Mouse (Mus musculus) intestine, embryonic 16.5 days (tissue): Measurements from ENCODE around the gene Gen1. TPM values are rescaled to one million over a fixed set of nuclear protein-coding genes. Genes with fewer than 3 reads are reported as not detected.

ENCODE experiments used
- ATAC-seq: fragments of 200-750 bp; cut with Nextera tagmentation; 2 replicates; pipeline ENCODE4 v1.8.0; 2017; ENCODE audit warnings: moderate TSS enrichment, moderate library complexity
- H3K27ac ChIP-seq: fragments of 300-500 bp; sonication (generic); 2 replicates; pipeline ENCODE4 v1.5.1; 2014; ENCODE audit warnings: mild to moderate bottlenecking, low read length
- H3K27me3 ChIP-seq: fragments of 300-500 bp; sonication (generic); replicated peaks from 2 replicates; pipeline ENCODE4 v1.6.1; 2014; ENCODE audit warnings: low read length, control low read depth, mixed read lengths; ENCODE audit not compliant: control insufficient read depth, insufficient read depth
- H3K36me3 ChIP-seq: fragments of 300-500 bp; sonication (generic); 2 replicates; pipeline ENCODE4 v1.6.1; 2014; ENCODE audit warnings: low read length, control low read depth; ENCODE audit not compliant: control insufficient read depth, insufficient read depth
- H3K4me1 ChIP-seq: fragments of 300-500 bp; sonication (generic); 2 replicates; pipeline ENCODE4 v1.6.1; 2014; ENCODE audit warnings: low read length, control low read depth, mixed read lengths; ENCODE audit not compliant: control insufficient read depth, insufficient read depth
- H3K4me2 ChIP-seq: fragments of 300-500 bp; sonication (generic); 2 replicates; pipeline ENCODE4 v1.6.1; 2014; ENCODE audit warnings: low read depth, low read length, control low read depth
- H3K4me3 ChIP-seq: fragments of 300-500 bp; sonication (generic); 2 replicates; pipeline ENCODE4 v1.5.1; 2014; ENCODE audit warnings: mild to moderate bottlenecking, low read length
- H3K9ac ChIP-seq: fragments of 300-500 bp; sonication (generic); 2 replicates; pipeline ENCODE4 v1.6.1; 2014; ENCODE audit warnings: low read depth, low read length
- H3K9me3 ChIP-seq: fragments of 300-500 bp; sonication (generic); 2 replicates; pipeline ENCODE4 v1.6.1; 2016; ENCODE audit warnings: low read length, control low read depth; ENCODE audit not compliant: control insufficient read depth
- WGBS: fragments of 180-500 bp; shearing (Covaris S2); extraction: QIAGEN DNeasy Blood & Tissue Kit; methylation state at CpG from one replicate; pipeline ENCODE4 v1.1.7; 2014; 5-methylcytosine and 5-hydroxymethylcytosine counted together
- polyA plus RNA-seq: library from polyadenylated mRNA; unstranded; fragments of >200 nt; fragmentation: Nextera tagmentation; extraction: Ambion mirVana; gene quantifications from 2 replicates; pipeline ENCODE4 v1.2.1, GENCODE M21; 2015

The Gen1 gene
- polyA plus RNA-seq, 1 experiment from 2014 or later = 5.1 TPM

GRCm38 (mm10) chr12:11214776-11215175 is 50.8 kb downstream of the Gen1 start:
- Histone ChIP-seq H3K27ac (no peak overlapping the region), H3K9ac (no peak overlapping the region), H3K4me3 (no peak overlapping the region), H3K4me1 (no peaks in the 10 kb centered on the region), H3K36me3 (no peaks in the 10 kb centered on the region), H3K27me3 (no peaks in the 10 kb centered on the region), H3K4me2 (no peak overlapping the region), H3K9me3 (no peaks in the 10 kb centered on the region)
- ATAC-seq = no peak

DNA sequence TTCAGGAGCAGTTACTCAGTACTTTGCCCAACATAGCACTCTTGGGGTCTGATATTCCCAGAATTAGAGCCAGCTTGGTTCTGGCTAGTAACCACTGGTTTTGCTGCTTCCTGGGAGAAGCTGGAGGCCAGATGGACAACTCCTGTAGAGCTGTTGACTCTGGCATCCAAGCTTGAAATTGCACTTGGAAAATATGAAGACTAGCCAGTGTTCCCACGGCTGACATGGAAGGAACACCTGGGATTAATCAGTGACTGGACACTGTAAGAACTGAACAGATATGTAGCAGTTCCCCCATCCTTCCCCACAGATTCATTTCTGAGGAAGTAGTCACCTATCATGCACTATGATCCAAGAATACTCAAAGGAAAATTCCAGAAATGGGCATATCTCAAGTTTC is 52.7 kb downstream of the Gen1 start:
- H3K27ac ChIP-seq = no peak overlapping the region
- H3K4me1 ChIP-seq = no peaks in the 10 kb centered on the region
- WGBS = 55% methylated on average over 1 of the region's 1 CpGs
- H3K9ac ChIP-seq = no peak overlapping the region
- no peaks in the 10 kb centered on the region for H3K36me3 ChIP-seq
- H3K4me3 ChIP-seq = no peak overlapping the region
- no peaks in the 10 kb centered on the region for H3K9me3 ChIP-seq
- no peaks in the 10 kb centered on the region for H3K27me3 ChIP-seq
- no peak for ATAC-seq
- H3K4me2 ChIP-seq = no peak overlapping the region

- 63% methylated on average over 3 of the region's 3 CpGs for WGBS
- no peak overlapping the region for H3K4me3 ChIP-seq
- H3K9me3 ChIP-seq = no peaks in the 10 kb centered on the region
- no peaks in the 10 kb centered on the region for H3K36me3 ChIP-seq
- H3K27me3 ChIP-seq = no peaks in the 10 kb centered on the region
- H3K27ac ChIP-seq = no peak overlapping the region
- H3K4me2 ChIP-seq = no peak overlapping the region
- H3K9ac ChIP-seq = no peak overlapping the region
- H3K4me1 ChIP-seq = no peaks in the 10 kb centered on the region
- ATAC-seq = no peak
Observed at GRCm38 (mm10) chr12:11210361-11210760, 55.2 kb downstream of the Gen1 start.

DNA sequence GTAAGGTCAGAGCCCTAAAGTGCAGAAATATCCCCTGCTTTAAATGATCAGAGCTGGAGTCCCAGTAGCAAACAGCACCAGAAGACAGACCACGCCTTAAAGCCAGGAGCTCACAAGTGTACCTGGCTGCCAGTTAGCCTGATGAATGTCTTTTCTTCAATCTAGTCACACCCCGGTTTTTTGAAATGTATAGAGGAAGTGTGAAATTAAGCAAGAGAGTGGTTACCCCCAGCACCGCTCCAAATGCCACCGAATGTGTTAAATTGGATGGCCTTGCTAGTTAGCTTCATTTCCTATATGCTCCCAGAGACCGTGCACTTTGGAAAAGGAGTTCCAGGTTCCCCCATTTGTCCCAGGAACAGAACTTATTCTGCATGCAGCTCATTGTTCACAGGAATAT is 56.0 kb downstream of the Gen1 start:
- ATAC-seq = no peak
- Histone ChIP-seq H3K36me3 (no peaks in the 10 kb centered on the region), H3K27me3 (no peaks in the 10 kb centered on the region), H3K4me2 (no peak overlapping the region), H3K9ac (no peak overlapping the region), H3K4me1 (no peaks in the 10 kb centered on the region), H3K27ac (no peak overlapping the region), H3K4me3 (no peak overlapping the region), H3K9me3 (no peaks in the 10 kb centered on the region)
- 50% methylated on average over 5 of the region's 5 CpGs for WGBS

GRCm38 (mm10) chr12:11208872-11209271 is 56.7 kb downstream of the Gen1 start, which contains the start of gene Msgn1:
Gene Msgn1 (minus strand): TSS chr12:11208972.
- Histone ChIP-seq H3K4me3 (no peak within 1 kb of the TSS), H3K27ac (no peak within 1 kb of the TSS)
- no peak for ATAC-seq

GRCm38 (mm10) chr12:11206321-11206720 is 59.3 kb downstream of the Gen1 start:
- H3K9ac ChIP-seq = no peak overlapping the region
- no peaks in the 10 kb centered on the region for H3K4me1 ChIP-seq
- WGBS = 77% methylated on average over 4 of the region's 4 CpGs
- no peak overlapping the region for H3K4me2 ChIP-seq
- no peaks in the 10 kb centered on the region for H3K27me3 ChIP-seq
- no peaks in the 10 kb centered on the region for H3K36me3 ChIP-seq
- no peak for ATAC-seq
- H3K4me3 ChIP-seq = no peak overlapping the region
- no peaks in the 10 kb centered on the region for H3K9me3 ChIP-seq
- no peak overlapping the region for H3K27ac ChIP-seq

More at GRCm38 (mm10) chr12:11208872-11209271, 56.7 kb downstream of the Gen1 start, which contains the start of gene Msgn1:
- Histone ChIP-seq H3K27me3 (no peaks in the 10 kb centered on the region), H3K4me1 (no peaks in the 10 kb centered on the region), H3K36me3 (no peaks in the 10 kb centered on the region), H3K9ac (no peak within 1 kb of the TSS), H3K9me3 (no peaks in the 10 kb centered on the region), H3K4me2 (no peak within 1 kb of the TSS)
- 43% methylated on average over 5 of the region's 5 CpGs for WGBS

DNA sequence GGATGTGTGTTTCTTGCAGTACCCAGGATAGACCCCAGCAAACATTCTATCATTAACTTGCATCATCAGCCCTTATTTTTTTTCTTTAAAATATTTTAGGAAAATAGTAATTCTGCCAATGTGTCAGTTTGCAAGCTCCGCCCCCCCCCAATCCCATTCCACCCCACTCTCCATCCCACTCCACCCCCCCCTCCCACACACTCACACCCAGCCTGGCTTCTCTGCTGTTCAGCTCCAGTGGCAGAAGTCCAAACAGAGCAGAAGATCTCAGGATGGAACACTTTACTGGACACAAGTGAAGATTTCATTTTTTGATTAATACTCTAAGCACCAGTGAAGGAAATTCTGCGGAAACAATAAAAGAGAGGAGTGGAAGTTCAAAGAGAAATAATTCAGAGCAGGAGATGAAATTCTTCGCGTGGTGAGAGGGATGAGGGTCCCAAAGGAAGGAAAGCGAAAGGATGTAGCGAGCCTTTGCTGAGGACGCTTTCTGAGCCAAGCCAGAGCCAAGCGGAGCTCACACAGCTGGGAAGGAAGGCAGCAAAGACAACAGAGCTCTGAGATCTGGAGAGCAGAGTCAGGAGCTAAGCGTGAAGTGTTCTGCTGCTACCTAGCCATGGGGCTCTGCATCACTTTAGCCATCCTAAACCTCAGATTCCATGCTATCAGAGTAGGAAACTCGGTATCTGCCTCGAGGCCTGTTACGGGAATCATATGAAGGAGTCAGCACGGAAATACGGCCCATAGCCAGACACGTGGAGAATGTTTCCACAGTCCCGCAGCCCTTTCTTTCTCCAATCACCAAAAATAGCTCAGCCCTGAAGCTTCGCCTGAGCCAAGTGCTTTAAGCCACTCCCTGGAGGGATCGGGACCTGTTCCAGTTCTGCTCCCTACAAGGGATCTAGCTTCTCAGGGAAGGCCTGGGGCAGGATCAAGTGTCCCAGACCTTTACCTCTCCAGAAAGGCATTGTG is 61.6 kb downstream of the Gen1 start:
- Histone ChIP-seq H3K4me2 (0 out of 2 replicates have a peak overlapping the region, but pooled peaks have one; percentile 8), H3K9ac (no peak overlapping the region), H3K36me3 (no peaks in the 10 kb centered on the region), H3K4me1 (no peaks in the 10 kb centered on the region), H3K27ac (peak overlapping the region; percentile 59), H3K27me3 (no peaks in the 10 kb centered on the region), H3K9me3 (no peaks in the 10 kb centered on the region), H3K4me3 (no peak overlapping the region)
- peak; percentile 80 for ATAC-seq
- 59% methylated on average over 18 of the region's 18 CpGs for WGBS

DNA sequence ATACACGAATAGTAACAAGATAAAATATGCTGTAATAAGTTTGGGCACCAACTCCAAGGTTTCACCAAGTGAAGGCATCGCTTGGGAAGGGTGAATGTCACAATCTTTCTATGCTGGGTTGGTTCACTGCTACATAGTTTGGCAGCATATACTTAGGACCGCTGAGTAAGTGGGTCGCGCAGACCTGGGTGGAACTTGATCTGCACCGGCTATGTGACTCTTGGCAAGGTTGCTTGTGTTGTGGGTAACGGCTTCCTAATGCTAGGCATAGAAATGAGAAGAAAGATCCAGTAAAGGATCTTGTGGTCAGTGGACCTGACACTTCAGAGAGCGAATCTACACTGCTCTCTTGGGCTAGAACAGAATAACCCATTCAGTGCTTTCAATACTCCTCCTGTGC is 63.1 kb downstream of the Gen1 start:
- 88% methylated on average over 8 of the region's 8 CpGs for WGBS
- no peaks in the 10 kb centered on the region for H3K27me3 ChIP-seq
- no peak overlapping the region for H3K4me2 ChIP-seq

GRCm38 (mm10) chr12:11200711-11201110 is 64.9 kb downstream of the Gen1 start:
- H3K4me3 ChIP-seq = no peak overlapping the region
- 90% methylated on average over 12 of the region's 12 CpGs for WGBS
- no peaks in the 10 kb centered on the region for H3K4me1 ChIP-seq
- H3K36me3 ChIP-seq = no peaks in the 10 kb centered on the region
- H3K27ac ChIP-seq = no peak overlapping the region
- no peak overlapping the region for H3K4me2 ChIP-seq
- H3K9ac ChIP-seq = no peak overlapping the region
- H3K9me3 ChIP-seq = no peaks in the 10 kb centered on the region
- ATAC-seq = no peak
- no peaks in the 10 kb centered on the region for H3K27me3 ChIP-seq

More for the DNA sequence above, 63.1 kb downstream of the Gen1 start:
- Histone ChIP-seq H3K27ac (no peak overlapping the region), H3K4me3 (no peak overlapping the region), H3K4me1 (no peaks in the 10 kb centered on the region), H3K9ac (no peak overlapping the region), H3K9me3 (no peaks in the 10 kb centered on the region), H3K36me3 (no peaks in the 10 kb centered on the region)
- no peak for ATAC-seq
